Mouse (Mus musculus) heart, embryonic 11.5 days (tissue): Measurements from ENCODE around the gene Mfap2. TPM values are rescaled to one million over a fixed set of nuclear protein-coding genes. Genes with fewer than 3 reads are reported as not detected.

ENCODE experiments used
- ATAC-seq: fragments of 200-750 bp; cut with Nextera tagmentation; replicated peaks from 2 replicates; pipeline ENCODE4 v1.8.0; 2017; ENCODE audit warnings: moderate library complexity; ENCODE audit not compliant: insufficient number of reproducible peaks, low FRiP score, low TSS enrichment
- H3K27ac ChIP-seq: fragments of 300-500 bp; sonication (generic); 2 replicates; pipeline ENCODE4 v1.5.1; 2014; ENCODE audit warnings: mild to moderate bottlenecking, low read depth, low read length
- H3K27me3 ChIP-seq: fragments of 300-500 bp; sonication (generic); 2 replicates; pipeline ENCODE4 v1.6.1; 2014; ENCODE audit warnings: mild to moderate bottlenecking, low read length, mixed read lengths; ENCODE audit not compliant: control insufficient read depth, insufficient read depth
- H3K36me3 ChIP-seq: fragments of 300-500 bp; sonication (generic); 2 replicates; pipeline ENCODE4 v1.6.1; 2014; ENCODE audit warnings: mild to moderate bottlenecking, low read length, moderate library complexity, mixed read lengths; ENCODE audit not compliant: control insufficient read depth, insufficient read depth
- H3K4me1 ChIP-seq: fragments of 300-500 bp; sonication (generic); 2 replicates; pipeline ENCODE4 v1.6.1; 2014; ENCODE audit warnings: low read length; ENCODE audit not compliant: control insufficient read depth, insufficient read depth
- H3K4me2 ChIP-seq: fragments of 300-500 bp; sonication (generic); 2 replicates; pipeline ENCODE4 v1.6.1; 2014; ENCODE audit warnings: mild to moderate bottlenecking, moderate library complexity
- H3K4me3 ChIP-seq: fragments of 300-500 bp; sonication (generic); 2 replicates; pipeline ENCODE4 v1.5.1; 2014; ENCODE audit warnings: low read depth, low read length
- H3K9ac ChIP-seq: fragments of 300-500 bp; sonication (generic); 2 replicates; pipeline ENCODE4 v1.6.1; 2014; ENCODE audit warnings: mild to moderate bottlenecking, low read depth, low read length, moderate library complexity
- H3K9me3 ChIP-seq: fragments of 300-500 bp; sonication (generic); replicated peaks from 2 replicates; pipeline ENCODE4 v1.6.1; 2016; ENCODE audit warnings: low read length; ENCODE audit not compliant: control insufficient read depth
- WGBS: fragments of 180-500 bp; shearing (Covaris S2); extraction: QIAGEN DNeasy Blood & Tissue Kit; methylation state at CpG from one replicate; pipeline ENCODE4 v1.1.7; 2014; ENCODE audit not compliant: insufficient replicate concordance; 5-methylcytosine and 5-hydroxymethylcytosine counted together
- polyA plus RNA-seq: library from polyadenylated mRNA; unstranded; fragments of >200 nt; fragmentation: Nextera tagmentation; extraction: Ambion mirVana; gene quantifications from 2 replicates; pipeline ENCODE4 v1.2.1, GENCODE M21; 2014

Gene Mfap2
- polyA plus RNA-seq, 1 experiment from 2014 or later: 248 TPM

GRCm38 (mm10) chr4:140993846-140994245 lies 16.4 kb upstream of the Mfap2 start:
- Histone ChIP-seq H3K9me3 (no peaks in the 10 kb centered on the region), H3K9ac (no peak overlapping the region), H3K27ac (no peak overlapping the region), H3K36me3 (peaks cover 24% of the 10 kb centered on the region), H3K27me3 (no peaks in the 10 kb centered on the region), H3K4me3 (no peak overlapping the region), H3K4me1 (no peaks in the 10 kb centered on the region), H3K4me2 (no peak overlapping the region)
- 82% methylated on average over 8 of the region's 8 CpGs for whole genome bisulfite sequencing
- no peak for ATAC-seq

GRCm38 (mm10) chr4:140995811-140996210 lies 14.4 kb upstream of the Mfap2 start:
- WGBS: 86% methylated on average over 8 of the region's 8 CpGs
- no peak for ATAC-seq
- Histone ChIP-seq H3K27me3 (no peaks in the 10 kb centered on the region), H3K36me3 (peaks cover 34% of the 10 kb centered on the region), H3K27ac (no peak overlapping the region), H3K4me1 (no peaks in the 10 kb centered on the region), H3K4me2 (no peak overlapping the region), H3K9me3 (no peaks in the 10 kb centered on the region), H3K4me3 (no peak overlapping the region), H3K9ac (no peak overlapping the region)

GRCm38 (mm10) chr4:140996812-140997211 lies 13.4 kb upstream of the Mfap2 start:
- no peak overlapping the region for H3K27ac ChIP-seq
- H3K36me3 ChIP-seq: peaks cover 35% of the 10 kb centered on the region
- no peak overlapping the region for H3K9ac ChIP-seq
- WGBS: 89% methylated on average over 9 of the region's 9 CpGs
- H3K4me2 ChIP-seq: no peak overlapping the region
- H3K9me3 ChIP-seq: no peaks in the 10 kb centered on the region
- ATAC-seq: no peak
- H3K27me3 ChIP-seq: no peaks in the 10 kb centered on the region
- H3K4me3 ChIP-seq: no peak overlapping the region
- H3K4me1 ChIP-seq: no peaks in the 10 kb centered on the region

- Histone ChIP-seq H3K4me1 (no peaks in the 10 kb centered on the region; the same call in 1 of the 2 replicates), H3K36me3 (peaks cover 24% of the 10 kb centered on the region), H3K9me3 (no peaks in the 10 kb centered on the region), H3K9ac (no peak overlapping the region), H3K27me3 (no peaks in the 10 kb centered on the region), H3K27ac (no peak overlapping the region), H3K4me2 (no peak overlapping the region), H3K4me3 (no peak overlapping the region)
- no peak for ATAC-seq
- 79% methylated on average over 13 of the region's 13 CpGs for WGBS
Measured at GRCm38 (mm10) chr4:141005983-141006382, 4.2 kb upstream of the Mfap2 start.

GRCm38 (mm10) chr4:141008028-141008427 lies 2.2 kb upstream of the Mfap2 start:
- no peaks in the 10 kb centered on the region for H3K27me3 ChIP-seq
- peaks cover 23% of the 10 kb centered on the region for H3K36me3 ChIP-seq
- peaks cover 11% of the 10 kb centered on the region for H3K4me1 ChIP-seq
- H3K4me2 ChIP-seq: no peak overlapping the region
- 83% methylated on average over 8 of the region's 8 CpGs for WGBS
- no peak overlapping the region for H3K27ac ChIP-seq
- no peak overlapping the region for H3K9ac ChIP-seq
- H3K4me3 ChIP-seq: no peak overlapping the region
- H3K9me3 ChIP-seq: no peaks in the 10 kb centered on the region
- ATAC-seq: no peak

- peaks cover 23% of the 10 kb centered on the region for H3K36me3 ChIP-seq
- peak overlapping the region; percentile 80 for H3K4me2 ChIP-seq
- H3K9ac ChIP-seq: peak overlapping the region; percentile 81
- peak overlapping the region; percentile 65 for H3K4me3 ChIP-seq
- under 1% methylated on average over 26 of the region's 26 CpGs for WGBS
- H3K27ac ChIP-seq: peak overlapping the region; percentile 63
- H3K4me1 ChIP-seq: peaks cover 11% of the 10 kb centered on the region
- H3K27me3 ChIP-seq: no peaks in the 10 kb centered on the region
- peak; percentile 70 for ATAC-seq
- H3K9me3 ChIP-seq: no peaks in the 10 kb centered on the region
Measured at GRCm38 (mm10) chr4:141010526-141010925, 308 bp downstream of the Mfap2 start.

GRCm38 (mm10) chr4:141010941-141011429 lies 767 bp downstream of the Mfap2 start:
- peak; percentile 19; the same call in 1 of the 2 replicates for ATAC-seq
- H3K27ac ChIP-seq: peak overlapping the region; percentile 63
- 1% methylated on average over 17 of the region's 17 CpGs for WGBS
- peaks cover 25% of the 10 kb centered on the region for H3K36me3 ChIP-seq
- H3K4me1 ChIP-seq: peaks cover 11% of the 10 kb centered on the region
- H3K4me2 ChIP-seq: peak overlapping the region; percentile 80
- peak overlapping the region; percentile 65 for H3K4me3 ChIP-seq
- no peaks in the 10 kb centered on the region for H3K27me3 ChIP-seq
- peak overlapping the region; percentile 81 for H3K9ac ChIP-seq
- no peaks in the 10 kb centered on the region for H3K9me3 ChIP-seq

- H3K27me3 ChIP-seq: no peaks in the 10 kb centered on the region
- peak overlapping the region; percentile 65 for H3K4me3 ChIP-seq
- H3K36me3 ChIP-seq: peaks cover 20% of the 10 kb centered on the region
- H3K9ac ChIP-seq: peak overlapping the region; percentile 81
- H3K4me2 ChIP-seq: peak overlapping the region; percentile 80
- H3K27ac ChIP-seq: no peak overlapping the region
- ATAC-seq: no peak
- no peaks in the 10 kb centered on the region for H3K9me3 ChIP-seq
- peaks cover 15% of the 10 kb centered on the region for H3K4me1 ChIP-seq
- 54% methylated on average over 14 of the region's 14 CpGs for WGBS
Measured at GRCm38 (mm10) chr4:141011556-141012328, 1.5 kb downstream of the Mfap2 start.

- WGBS: 82% methylated on average over 10 of the region's 10 CpGs
- ATAC-seq: no peak
- no peak overlapping the region for H3K4me3 ChIP-seq
- H3K4me1 ChIP-seq: peaks cover 15% of the 10 kb centered on the region
- no peaks in the 10 kb centered on the region for H3K9me3 ChIP-seq
- H3K27me3 ChIP-seq: no peaks in the 10 kb centered on the region
- peaks cover 16% of the 10 kb centered on the region for H3K36me3 ChIP-seq
- H3K9ac ChIP-seq: no peak overlapping the region
- peak overlapping the region; percentile 80 for H3K4me2 ChIP-seq
- H3K27ac ChIP-seq: no peak overlapping the region
Measured at GRCm38 (mm10) chr4:141012558-141012957, 2.3 kb downstream of the Mfap2 start.
